Mouse (Mus musculus) lung, postnatal 0 days (tissue): ENCODE measurements around the gene Rgs10. TPM values are rescaled to one million over a fixed set of nuclear protein-coding genes. Genes with fewer than 3 reads are reported as not detected.

Source experiments
- ATAC-seq: fragments of 200-750 bp; cut with Nextera tagmentation; 2 replicates; pipeline ENCODE4 v1.8.0; 2017; ENCODE audit warnings: moderate library complexity
- DNase-seq: peaks from one replicate; pipeline ENCODE4 v3.0.0-alpha.2; 2016; ENCODE audit warnings: low spot score
- H3K27ac ChIP-seq: fragments of 300-500 bp; sonication (generic); 2 replicates; pipeline ENCODE4 v1.5.1; 2014; ENCODE audit warnings: antibody characterized with exemption, mild to moderate bottlenecking, low read length, mixed read lengths
- H3K27me3 ChIP-seq: fragments of 300-500 bp; sonication (generic); replicated peaks from 2 replicates; pipeline ENCODE4 v1.6.1; 2014; ENCODE audit warnings: low read length, mixed read lengths; ENCODE audit not compliant: insufficient read depth
- H3K36me3 ChIP-seq: fragments of 300-500 bp; sonication (generic); 2 replicates; pipeline ENCODE4 v1.6.1; 2014; ENCODE audit warnings: low read length, mixed read lengths; ENCODE audit not compliant: insufficient read depth
- H3K4me1 ChIP-seq: fragments of 300-500 bp; sonication (generic); 2 replicates; pipeline ENCODE4 v1.6.1; 2014; ENCODE audit warnings: antibody characterized with exemption, low read depth, low read length, mixed read lengths; ENCODE audit not compliant: insufficient read depth
- H3K4me2 ChIP-seq: fragments of 300-500 bp; sonication (generic); replicated peaks from 2 replicates; pipeline ENCODE4 v1.6.1; 2014; ENCODE audit warnings: low read depth, mild to moderate bottlenecking, low read length, moderate library complexity, mixed read lengths
- H3K4me3 ChIP-seq: fragments of 300-500 bp; sonication (generic); 2 replicates; pipeline ENCODE4 v1.5.1; 2014; ENCODE audit warnings: low read depth, low read length
- H3K9ac ChIP-seq: fragments of 300-500 bp; sonication (generic); replicated peaks from 2 replicates; pipeline ENCODE4 v1.6.1; 2014; ENCODE audit warnings: low read depth, mild to moderate bottlenecking
- H3K9me3 ChIP-seq: fragments of 300-500 bp; sonication (generic); 2 replicates; pipeline ENCODE4 v1.6.1; 2016; ENCODE audit warnings: low read length, mixed read lengths
- CTCF ChIP-seq: IDR thresholded peaks from 2 replicates; pipeline ENCODE4 v1.5.1; 2016; ENCODE audit warnings: antibody characterized with exemption, mild to moderate bottlenecking
- EP300 ChIP-seq: IDR thresholded peaks from 2 replicates; pipeline ENCODE4 v1.6.1; 2016; ENCODE audit warnings: antibody characterized with exemption, mild to moderate bottlenecking, control low read depth
- WGBS: fragments of 180-500 bp; shearing (Covaris S2); extraction: QIAGEN DNeasy Blood & Tissue Kit; methylation state at CpG from one replicate; pipeline ENCODE4 v1.1.7; 2014; 5-methylcytosine and 5-hydroxymethylcytosine counted together
- polyA plus RNA-seq: library from polyadenylated mRNA; unstranded; fragments of >200 nt; fragmentation: Nextera tagmentation; extraction: Ambion mirVana; gene quantifications from 2 replicates; pipeline ENCODE4 v1.2.1, GENCODE M21; 2015

The Rgs10 gene
- polyA plus RNA-seq, 1 experiment from 2014 or later, result 43.1 TPM

- H3K4me3 ChIP-seq, result no peak overlapping the region
- H3K4me2 ChIP-seq, result no peak overlapping the region
- peak; percentile 11 for DNase-seq
- H3K9ac ChIP-seq, result no peak overlapping the region
- WGBS, result 30% methylated on average over 8 of the region's 8 CpGs
- H3K9me3 ChIP-seq, result no peaks in the 10 kb centered on the region
- no peaks in the 10 kb centered on the region for H3K36me3 ChIP-seq
- ATAC-seq, result no peak
- H3K27me3 ChIP-seq, result peaks cover 8% of the 10 kb centered on the region; the same call in 1 of the 2 replicates
- TF ChIP-seq EP300 (no peak), CTCF (no peak)
- H3K27ac ChIP-seq, result no peak overlapping the region
- H3K4me1 ChIP-seq, result peaks cover 8% of the 10 kb centered on the region
These were observed 4.1 kb downstream of the Rgs10 start for GRCm38 (mm10) chr7:128414433-128414832.

- Histone ChIP-seq H3K9me3 (no peaks in the 10 kb centered on the region), H3K4me1 (peaks cover under 1% of the 10 kb centered on the region; the same call in 1 of the 2 replicates), H3K27me3 (0 out of 2 replicates have a peak, but pooled peaks cover 3% of the 10 kb centered on the region), H3K4me3 (no peak overlapping the region), H3K9ac (no peak overlapping the region), H3K27ac (no peak overlapping the region), H3K4me2 (no peak overlapping the region), H3K36me3 (no peaks in the 10 kb centered on the region)
- no peak for TF ChIP-seq CTCF
- TF ChIP-seq EP300, result 0 out of 2 replicates have a peak, but pooled peaks have one; percentile 23
- DNase-seq, result peak; percentile 86
- 37% methylated on average over 10 of the region's 10 CpGs for WGBS
- ATAC-seq, result peak; percentile 87
These were observed 6.3 kb downstream of the Rgs10 start for GRCm38 (mm10) chr7:128412071-128412833.

DNA sequence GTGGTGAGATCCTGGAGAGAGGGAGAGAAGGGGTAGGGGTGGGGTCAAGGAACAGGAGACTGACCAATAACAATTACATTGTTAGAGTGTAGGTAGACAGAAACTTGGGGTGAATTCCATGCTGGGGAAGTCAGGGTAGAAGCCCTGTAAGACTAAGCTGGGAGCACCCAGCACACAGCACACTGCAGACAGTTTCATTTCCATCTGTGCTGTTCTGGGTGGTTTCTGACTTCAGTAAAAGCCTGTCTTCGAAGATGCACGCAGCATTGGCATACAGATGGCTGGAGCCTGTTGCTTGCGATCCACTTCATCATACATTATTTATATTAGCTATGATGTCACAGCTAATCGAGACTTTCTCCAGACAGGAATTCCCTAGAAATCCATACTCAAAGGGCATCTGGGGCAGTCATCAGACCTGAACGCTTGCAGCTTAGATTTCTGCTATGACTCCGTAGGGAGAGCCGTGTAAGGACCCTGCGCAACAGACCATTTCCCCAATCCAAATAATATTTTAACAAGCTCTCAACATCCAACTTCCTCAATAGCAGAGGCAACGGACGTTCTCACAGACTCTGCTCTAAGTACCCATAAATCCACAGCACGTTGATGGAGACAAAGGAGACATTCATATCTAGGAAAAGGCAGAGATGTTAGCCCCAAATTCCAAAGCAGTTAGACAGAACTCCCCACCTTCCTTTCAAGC, 7.7 kb downstream of the Rgs10 start:
- Histone ChIP-seq H3K27me3 (no peaks in the 10 kb centered on the region), H3K9me3 (no peaks in the 10 kb centered on the region), H3K4me2 (no peak overlapping the region; the same call in 1 of the 2 replicates), H3K27ac (no peak overlapping the region), H3K4me1 (no peaks in the 10 kb centered on the region), H3K4me3 (no peak overlapping the region), H3K9ac (no peak overlapping the region), H3K36me3 (no peaks in the 10 kb centered on the region)
- TF ChIP-seq CTCF (no peak), EP300 (no peak)
- ATAC-seq (no peak), DNase-seq (peak; percentile 12)
- WGBS, result 44% methylated on average over 11 of the region's 11 CpGs

- H3K27ac ChIP-seq, result no peak overlapping the region
- no peak overlapping the region for H3K4me3 ChIP-seq
- no peaks in the 10 kb centered on the region for H3K36me3 ChIP-seq
- ATAC-seq, result no peak
- no peaks in the 10 kb centered on the region for H3K4me1 ChIP-seq
- peak; percentile 20 for DNase-seq
- no peak overlapping the region for H3K4me2 ChIP-seq
- H3K27me3 ChIP-seq, result no peaks in the 10 kb centered on the region
- TF ChIP-seq CTCF (peak; percentile 51), EP300 (no peak)
- H3K9me3 ChIP-seq, result no peaks in the 10 kb centered on the region
- 78% methylated on average over 5 of the region's 5 CpGs for WGBS
- H3K9ac ChIP-seq, result no peak overlapping the region
These were observed 10.3 kb downstream of the Rgs10 start for GRCm38 (mm10) chr7:128408265-128408664.

- Histone ChIP-seq H3K27ac (no peak overlapping the region), H3K9me3 (no peaks in the 10 kb centered on the region), H3K4me1 (no peaks in the 10 kb centered on the region), H3K36me3 (no peaks in the 10 kb centered on the region), H3K9ac (no peak overlapping the region), H3K4me2 (no peak overlapping the region), H3K27me3 (no peaks in the 10 kb centered on the region), H3K4me3 (no peak overlapping the region)
- ATAC-seq (no peak), DNase-seq (no peak)
- WGBS, result 69% methylated on average over 6 of the region's 6 CpGs
- TF ChIP-seq CTCF, result no peak
- no peak for TF ChIP-seq EP300
These were observed 14.6 kb downstream of the Rgs10 start for GRCm38 (mm10) chr7:128403988-128404387.

DNA sequence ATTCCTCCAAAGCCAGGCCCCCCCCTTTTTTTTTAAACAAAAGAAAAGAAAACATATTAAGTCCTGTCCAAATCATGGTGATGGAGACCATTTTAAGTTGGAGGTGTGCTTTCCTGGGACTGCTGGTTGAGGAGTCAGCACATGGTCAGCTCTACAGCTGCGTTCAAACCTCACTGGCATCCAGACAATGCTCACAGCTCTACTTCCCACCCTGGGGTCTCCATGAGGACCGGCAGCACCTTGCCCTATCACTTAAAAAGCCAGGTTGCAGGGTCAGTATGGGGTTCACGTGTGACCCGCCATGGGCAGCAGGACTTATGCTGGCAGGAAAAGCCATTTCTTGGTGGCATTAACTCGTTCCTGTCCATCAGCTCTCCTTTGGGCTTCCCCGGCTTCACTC, 15.0 kb downstream of the Rgs10 start:
- H3K9ac ChIP-seq, result no peak overlapping the region
- WGBS, result 59% methylated on average over 6 of the region's 6 CpGs
- no peak for DNase-seq
- H3K9me3 ChIP-seq, result no peaks in the 10 kb centered on the region
- no peak overlapping the region for H3K27ac ChIP-seq
- H3K27me3 ChIP-seq, result no peaks in the 10 kb centered on the region
- no peaks in the 10 kb centered on the region for H3K36me3 ChIP-seq
- H3K4me3 ChIP-seq, result no peak overlapping the region
- no peak for TF ChIP-seq EP300
- no peak for TF ChIP-seq CTCF
- no peaks in the 10 kb centered on the region for H3K4me1 ChIP-seq
- ATAC-seq, result no peak
- H3K4me2 ChIP-seq, result no peak overlapping the region
